ENCODE assay signal across 23 mouse cellular contexts in the genomic region with DNA sequence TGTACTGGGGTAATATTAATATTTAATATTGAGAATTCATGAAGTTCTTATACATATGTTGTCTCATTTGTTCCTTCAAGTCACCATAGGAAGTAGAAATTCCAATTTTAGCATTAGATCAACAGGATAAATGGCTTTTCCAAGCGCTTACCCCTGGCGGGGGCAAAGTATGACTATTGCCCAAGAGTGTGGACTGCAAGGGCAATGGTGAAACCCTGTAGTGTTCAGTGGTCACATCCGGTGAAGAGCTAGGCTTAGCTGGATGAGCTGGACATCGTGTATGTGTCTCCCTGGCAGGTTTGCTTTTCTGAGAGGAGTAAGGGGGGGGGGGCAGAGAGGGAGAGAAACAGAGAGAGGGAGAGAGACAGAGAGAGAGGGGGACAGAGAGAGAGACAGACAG.
A peak's percentile ranks its signal among the peaks of the same experiment; 100 is the strongest.
DNase-seq lines count a peak whose midpoint lies in the region; ATAC-seq and TF ChIP-seq lines count a peak whose summit lies in the region.
"Had no signal": no experiment of that assay in that cellular context is flagged by ENCODE, and none has a peak within 500 bp of the region (broad histone marks: within the 10 kb centered on the region; RNA-seq: fewer than 3 reads in every experiment).

No protein-coding gene starts in this region.

- no peak for ATAC-seq in liver, embryonic 12.5 days
- ATAC-seq: activated CD4-positive, CD25-positive, alpha-beta regulatory T cell, adult 4 months; CD4-positive, CD25-positive, alpha-beta regulatory T cell, adult 4 months; forebrain, embryonic 13.5 days; forebrain, embryonic 15.5 days; Patski had no signal

- no peaks in the 10 kb centered on the region for H3K27me3 ChIP-seq in liver, adult 2 months (ENCODE audit: control insufficient read depth, insufficient read depth, low read length)
- no peaks in the 10 kb centered on the region for H3K27me3 ChIP-seq in liver, embryonic 12.5 days (replicated peaks)
- H3K27me3 ChIP-seq: CH12.LX; embryonic facial prominence, embryonic 12.5 days; forebrain, embryonic 13.5 days; forebrain, embryonic 15.5 days; Patski had no signal

- H3K9ac ChIP-seq in liver, adult 2 months (ENCODE audit: low read depth, low read length) = no peak overlapping the region
- no peak overlapping the region for H3K9ac ChIP-seq in liver, embryonic 12.5 days
- H3K9ac ChIP-seq: embryonic facial prominence, embryonic 12.5 days; forebrain, embryonic 13.5 days; forebrain, embryonic 15.5 days had no signal

- H3K9me3 ChIP-seq in liver, embryonic 12.5 days (replicated peaks) = no peaks in the 10 kb centered on the region
- H3K9me3 ChIP-seq: embryonic facial prominence, embryonic 10.5 days; embryonic facial prominence, embryonic 12.5 days; forebrain, embryonic 13.5 days; forebrain, embryonic 15.5 days had no signal

- no peak for TF ChIP-seq CTCF in layer of hippocampus, adult 2 months (conservative IDR thresholded peaks at IDR 0.05)
- TF ChIP-seq CTCF in liver, adult 2 months (IDR thresholded peaks at IDR 0.05; ENCODE audit: low read depth, low read length) = no peak

- H3K27ac ChIP-seq in layer of hippocampus, adult 2 months = peak overlapping the region; percentile 46; the same call in 1 of the 2 replicates
- H3K27ac ChIP-seq in liver, adult 2 months (replicated peaks; ENCODE audit: insufficient read depth, low read depth, low read length) = no peak overlapping the region
- no peak overlapping the region for H3K27ac ChIP-seq in liver, embryonic 12.5 days
- H3K27ac ChIP-seq: embryonic facial prominence, embryonic 10.5 days; embryonic facial prominence, embryonic 12.5 days; forebrain, embryonic 13.5 days had no signal

- H3K79me2 ChIP-seq in liver, adult 2 months (ENCODE audit: control insufficient read depth, insufficient read depth, low read length) = no peaks in the 10 kb centered on the region

- no peaks in the 10 kb centered on the region for H3K36me3 ChIP-seq in liver, adult 2 months (ENCODE audit: control insufficient read depth, insufficient read depth, low read length)
- no peaks in the 10 kb centered on the region for H3K36me3 ChIP-seq in liver, embryonic 12.5 days
- H3K36me3 ChIP-seq: embryonic facial prominence, embryonic 10.5 days; embryonic facial prominence, embryonic 12.5 days; forebrain, embryonic 15.5 days; G1E had no signal

- no peak overlapping the region for H3K4me2 ChIP-seq in liver, embryonic 12.5 days
- H3K4me2 ChIP-seq: embryonic facial prominence, embryonic 12.5 days; forebrain, embryonic 13.5 days; forebrain, embryonic 15.5 days had no signal

- TF ChIP-seq POLR2A in liver, adult 2 months (IDR thresholded peaks at IDR 0.05; ENCODE audit: extremely low read depth, insufficient read depth, low read length) = no peak

- H3K4me1 ChIP-seq in liver, adult 2 months (ENCODE audit: control insufficient read depth, insufficient read depth, low read length) = no peaks in the 10 kb centered on the region; the same call in 1 of the 2 replicates
- no peaks in the 10 kb centered on the region for H3K4me1 ChIP-seq in liver, embryonic 12.5 days

- no peak for DNase-seq in layer of hippocampus, adult 2 months (ENCODE audit: low spot score in 2 of 2)
- DNase-seq in layer of hippocampus, postnatal 10 days (ENCODE audit: low spot score in 2 of 2) = no peak
- DNase-seq in liver, adult 2 months (ENCODE audit: extremely low read depth, low read depth, low spot score) = peak; percentile 55
- no peak for DNase-seq in heart, adult 11 months
- DNase-seq: adrenal gland, adult 8-10 months; adrenal gland, postnatal 14 days; adrenal gland, postnatal 36 days; B cell, adult 2 months; cerebellum, adult 11-12 months; cerebellum, adult 2 months; cerebellum, adult 9-10 months; cerebellum, postnatal 10 days; cerebellum, postnatal 25 days had no signal

- WGBS in liver, adult 2 months = 28% methylated on average over 4 of the region's 4 CpGs
- WGBS in liver, embryonic 12.5 days (ENCODE audit: insufficient replicate concordance) = 75% methylated on average over 4 of the region's 4 CpGs

- H3K4me3 ChIP-seq in layer of hippocampus, adult 2 months = no peak overlapping the region
- H3K4me3 ChIP-seq in liver, adult 2 months (ENCODE audit: insufficient read depth, low read depth, low read length) = no peak overlapping the region
- H3K4me3 ChIP-seq in liver, embryonic 12.5 days = no peak overlapping the region
- H3K4me3 ChIP-seq: embryonic facial prominence, embryonic 10.5 days; embryonic facial prominence, embryonic 12.5 days; forebrain, embryonic 13.5 days; forebrain, embryonic 15.5 days had no signal
